Mouse (Mus musculus) heart, adult 2 months (tissue): ENCODE results near the gene 1700003H04Rik. TPM values are rescaled to one million over a fixed set of nuclear protein-coding genes. Genes with fewer than 3 reads are reported as not detected.

ENCODE experiments used
- DNase-seq, 2 experiments: peaks; one replicate each; pipeline ENCODE4 v3.0.0; 2021
- H3K27ac ChIP-seq: fragments of 200-600 bp; 2 replicates; pipeline ENCODE4 v1.8.1; 2022
- H3K27me3 ChIP-seq: fragments of 200-500 bp; 2 replicates; pipeline ENCODE4 v1.6.1; 2012; ENCODE audit warnings: mild to moderate bottlenecking, low read length, inconsistent platforms, mixed read lengths; ENCODE audit not compliant: control insufficient read depth, insufficient read depth
- H3K36me3 ChIP-seq: fragments of 200-500 bp; 2 replicates; pipeline ENCODE4 v1.6.1; 2012; ENCODE audit warnings: low read length, inconsistent platforms; ENCODE audit not compliant: control insufficient read depth, insufficient read depth
- H3K4me1 ChIP-seq: fragments of 200-500 bp; 2 replicates; pipeline ENCODE4 v1.6.1; 2011; ENCODE audit warnings: low read length; ENCODE audit not compliant: control insufficient read depth, insufficient read depth
- H3K4me3 ChIP-seq: fragments of 200-600 bp; 2 replicates; pipeline ENCODE4 v1.8.1; 2022
- H3K79me2 ChIP-seq: fragments of 200-500 bp; replicated peaks from 2 replicates; pipeline ENCODE4 v1.6.1; 2012; ENCODE audit warnings: mild to moderate bottlenecking, inconsistent platforms, low read length, moderate library complexity, mixed read lengths; ENCODE audit not compliant: control insufficient read depth, insufficient read depth
- H3K9ac ChIP-seq: fragments of 200-500 bp; 2 replicates; pipeline ENCODE4 v1.6.1; 2012; ENCODE audit warnings: low read depth, mild to moderate bottlenecking, control low read depth, inconsistent platforms, low read length, mixed read lengths
- CTCF ChIP-seq: fragments of 200-600 bp; IDR thresholded peaks from 2 replicates; pipeline ENCODE4 v1.8.1; 2022; ENCODE audit warnings: antibody characterized with exemption, mild to moderate bottlenecking, moderate library complexity
- EP300 ChIP-seq: fragments of 200-500 bp; IDR thresholded peaks from 2 replicates; pipeline ENCODE4 v1.6.1; 2011; ENCODE audit warnings: low read depth, low read length, control low read depth; ENCODE audit not compliant: insufficient read depth
- POLR2A ChIP-seq: fragments of 200-500 bp; IDR thresholded peaks from 2 replicates; pipeline ENCODE4 v1.6.1; 2011; ENCODE audit warnings: mild to moderate bottlenecking, low read depth, low read length, control low read depth; ENCODE audit not compliant: insufficient read depth
- WGBS: fragments of 180-500 bp; shearing (Covaris S2); methylation state at CpG from one replicate; pipeline ENCODE4 v1.1.7; 2018; 5-methylcytosine and 5-hydroxymethylcytosine counted together
- intact Hi-C: fragments of 180-260 bp; cut with DNase I; formaldehyde crosslinking; loops from one replicate; pipeline ENCODE4 v1.15.1; 2025
- long read RNA-seq: library from polyadenylated mRNA; stranded (forward); transcript quantifications from one replicate; pipeline ENCODE4 v2.0.0, GENCODE M21; 2021
- polyA plus RNA-seq: library from polyadenylated mRNA; depleted of rRNA; stranded (reverse); fragments of >200 nt; gene quantifications from 2 replicates; pipeline ENCODE4 v1.2.3, GENCODE M21; 2012; rRNA removed
- total RNA-seq, 2 experiments: library from RNA; stranded (reverse); gene quantifications; 2 replicates each; pipeline ENCODE4 v1.2.3; 2021

1700003H04Rik gene
- not detected for total RNA-seq
- not detected in 2 replicates for polyA plus RNA-seq
- long read RNA-seq = 0 reads

GRCm38 (mm10) chr3:124581001-124581400, at the start of gene 1700003H04Rik:
1700003H04Rik (minus strand) TSS chr3:124581101.
- no peaks in the 10 kb centered on the region for H3K79me2 ChIP-seq
- intact Hi-C loops = no loop called here
- DNase-seq = no peak
- H3K9ac ChIP-seq = no peak within 1 kb of the TSS
- TF ChIP-seq EP300 (no peak), CTCF (no peak), POLR2A (no peak)
- H3K27ac ChIP-seq = no peak within 1 kb of the TSS
- no peaks in the 10 kb centered on the region for H3K4me1 ChIP-seq
- no peaks in the 10 kb centered on the region for H3K36me3 ChIP-seq
- H3K27me3 ChIP-seq = no peaks in the 10 kb centered on the region
- H3K4me3 ChIP-seq = no peak within 1 kb of the TSS

DNA sequence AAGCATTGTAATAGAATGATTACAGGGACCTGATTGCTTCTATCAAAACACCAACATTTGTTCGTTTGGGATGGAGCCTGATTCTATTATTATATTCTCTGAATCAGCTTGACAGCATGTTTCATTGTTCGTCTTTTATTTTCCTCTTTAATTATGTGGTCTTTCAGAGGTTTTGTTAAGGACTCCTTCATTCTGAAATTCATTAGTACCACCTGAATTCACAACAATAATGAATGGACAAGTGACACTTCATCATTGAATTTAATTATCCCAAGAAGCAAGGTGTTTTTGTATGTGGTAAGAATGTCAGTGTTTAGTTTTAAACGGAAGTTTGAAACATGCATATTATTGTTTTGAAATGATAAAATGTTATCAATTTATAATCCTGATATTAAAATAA, 42.1 kb upstream of the 1700003H04Rik start:
- Histone ChIP-seq H3K27ac (no peak overlapping the region), H3K36me3 (no peaks in the 10 kb centered on the region), H3K4me1 (no peaks in the 10 kb centered on the region), H3K9ac (no peak overlapping the region), H3K79me2 (no peaks in the 10 kb centered on the region), H3K4me3 (no peak overlapping the region), H3K27me3 (no peaks in the 10 kb centered on the region)
- intact Hi-C loops = no loop called here
- TF ChIP-seq POLR2A (no peak), CTCF (no peak), EP300 (no peak)
- WGBS = 52% methylated on average over 3 of the region's 3 CpGs
- DNase-seq = no peak

- Histone ChIP-seq H3K79me2 (no peaks in the 10 kb centered on the region), H3K4me3 (no peak overlapping the region), H3K27me3 (no peaks in the 10 kb centered on the region), H3K36me3 (no peaks in the 10 kb centered on the region), H3K9ac (no peak overlapping the region), H3K27ac (no peak overlapping the region), H3K4me1 (no peaks in the 10 kb centered on the region)
- TF ChIP-seq EP300 (no peak), POLR2A (no peak), CTCF (no peak)
- no peak for DNase-seq
- intact Hi-C loops = no loop called here
- 61% methylated on average over 1 of the region's 1 CpGs for WGBS
Measured at GRCm38 (mm10) chr3:124613287-124613686, 32.4 kb upstream of the 1700003H04Rik start.

- Histone ChIP-seq H3K79me2 (no peaks in the 10 kb centered on the region), H3K27me3 (no peaks in the 10 kb centered on the region), H3K9ac (no peak overlapping the region), H3K4me3 (no peak overlapping the region), H3K27ac (no peak overlapping the region), H3K36me3 (no peaks in the 10 kb centered on the region), H3K4me1 (no peaks in the 10 kb centered on the region)
- no peak for DNase-seq
- TF ChIP-seq POLR2A = no peak
- TF ChIP-seq EP300 = no peak
- TF ChIP-seq CTCF = no peak
- intact Hi-C loops = no loop called here
Measured at GRCm38 (mm10) chr3:124609956-124610355, 29.1 kb upstream of the 1700003H04Rik start.

GRCm38 (mm10) chr3:124606021-124606517, 25.2 kb upstream of the 1700003H04Rik start:
- Histone ChIP-seq H3K79me2 (no peaks in the 10 kb centered on the region), H3K27ac (no peak overlapping the region), H3K36me3 (no peaks in the 10 kb centered on the region), H3K9ac (no peak overlapping the region), H3K27me3 (no peaks in the 10 kb centered on the region), H3K4me3 (no peak overlapping the region), H3K4me1 (no peaks in the 10 kb centered on the region)
- TF ChIP-seq POLR2A = no peak
- TF ChIP-seq EP300 = no peak
- TF ChIP-seq CTCF = no peak
- no peak for DNase-seq
- intact Hi-C loops = no loop called here

DNA sequence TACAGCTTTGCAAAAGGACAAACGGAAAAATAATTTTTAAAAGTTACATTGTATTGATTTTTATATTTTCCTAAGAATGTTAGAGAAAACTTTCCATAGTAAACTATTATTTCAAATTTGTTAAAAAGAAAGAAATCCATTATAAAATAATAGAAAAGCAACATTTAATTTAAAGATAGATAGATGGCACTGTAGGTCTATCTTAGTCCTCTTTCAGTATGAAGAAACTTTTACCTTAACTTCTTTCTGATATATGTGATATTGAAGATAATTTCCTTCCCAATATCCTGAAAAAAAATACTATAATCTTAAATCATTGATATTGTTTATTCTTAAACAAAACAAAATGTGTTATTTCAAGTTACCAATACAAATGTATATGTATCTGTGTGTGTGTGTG, 24.6 kb upstream of the 1700003H04Rik start:
- H3K4me3 ChIP-seq = no peak overlapping the region
- intact Hi-C loops = no loop called here
- no peaks in the 10 kb centered on the region for H3K4me1 ChIP-seq
- H3K79me2 ChIP-seq = no peaks in the 10 kb centered on the region
- no peak for DNase-seq
- H3K27me3 ChIP-seq = no peaks in the 10 kb centered on the region
- no peak overlapping the region for H3K9ac ChIP-seq
- WGBS = 44% methylated on average over 1 of the region's 1 CpGs
- H3K27ac ChIP-seq = no peak overlapping the region
- H3K36me3 ChIP-seq = no peaks in the 10 kb centered on the region
- TF ChIP-seq EP300 (no peak), POLR2A (no peak), CTCF (no peak)

DNA sequence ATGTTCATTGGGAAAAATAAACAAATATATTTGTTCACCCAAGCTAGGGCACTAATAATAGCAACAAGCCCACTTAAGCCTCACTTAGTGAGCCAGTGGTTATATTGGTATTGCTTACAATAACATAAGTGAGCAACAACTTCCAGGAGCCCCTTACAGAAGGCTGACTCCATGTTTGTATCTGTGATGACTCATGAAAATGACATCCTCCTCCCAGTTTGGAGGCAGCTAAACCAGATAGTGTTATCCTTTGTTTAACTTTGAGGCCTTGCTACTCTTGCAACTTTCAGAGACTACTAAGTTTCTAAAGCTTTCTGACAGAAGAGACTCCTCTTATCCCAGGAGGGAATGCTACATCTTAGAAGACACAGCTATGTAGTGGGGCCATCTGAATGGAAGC, 16.9 kb upstream of the 1700003H04Rik start:
- DNase-seq = no peak
- TF ChIP-seq CTCF (no peak), POLR2A (no peak), EP300 (no peak)
- H3K4me3 ChIP-seq = no peak overlapping the region
- H3K27me3 ChIP-seq = no peaks in the 10 kb centered on the region
- H3K27ac ChIP-seq = no peak overlapping the region
- no peak overlapping the region for H3K9ac ChIP-seq
- no peaks in the 10 kb centered on the region for H3K79me2 ChIP-seq
- no peaks in the 10 kb centered on the region for H3K36me3 ChIP-seq
- no peaks in the 10 kb centered on the region for H3K4me1 ChIP-seq
- intact Hi-C loops = no loop called here
